Mouse (Mus musculus) midbrain, embryonic 16.5 days (tissue): ENCODE results near the gene Lrrtm4. TPM values are rescaled to one million over a fixed set of nuclear protein-coding genes. Genes with fewer than 3 reads are reported as not detected.
A peak's percentile ranks its signal among the peaks of the same experiment; 100 is the strongest.

Experiments
- ATAC-seq: fragments of 200-750 bp; cut with Nextera tagmentation; 2 replicates; pipeline ENCODE4 v1.8.0; 2017; ENCODE audit warnings: moderate TSS enrichment
- H3K27ac ChIP-seq: fragments of 300-500 bp; sonication (generic); 2 replicates; pipeline ENCODE4 v1.5.1; 2014; ENCODE audit warnings: mild to moderate bottlenecking, low read length, mixed read lengths
- H3K27me3 ChIP-seq: fragments of 300-500 bp; sonication (generic); 2 replicates; pipeline ENCODE4 v1.6.1; 2014; ENCODE audit warnings: low read depth, low read length, mixed read lengths; ENCODE audit not compliant: control insufficient read depth, insufficient read depth
- H3K36me3 ChIP-seq: fragments of 300-500 bp; sonication (generic); 2 replicates; pipeline ENCODE4 v1.6.1; 2014; ENCODE audit warnings: mild to moderate bottlenecking, low read length, moderate library complexity, mixed read lengths; ENCODE audit not compliant: control insufficient read depth, insufficient read depth
- H3K4me1 ChIP-seq: fragments of 300-500 bp; sonication (generic); 2 replicates; pipeline ENCODE4 v1.6.1; 2014; ENCODE audit warnings: mild to moderate bottlenecking, low read length, mixed read lengths; ENCODE audit not compliant: control insufficient read depth, insufficient read depth
- H3K4me2 ChIP-seq: fragments of 300-500 bp; sonication (generic); 2 replicates; pipeline ENCODE4 v1.6.1; 2014; ENCODE audit warnings: mild to moderate bottlenecking, low read length, mixed read lengths
- H3K4me3 ChIP-seq: fragments of 300-500 bp; sonication (generic); 2 replicates; pipeline ENCODE4 v1.5.1; 2014; ENCODE audit warnings: low read depth, mild to moderate bottlenecking, low read length, moderate library complexity, mixed read lengths
- H3K9ac ChIP-seq: fragments of 300-500 bp; sonication (generic); 2 replicates; pipeline ENCODE4 v1.6.1; 2014; ENCODE audit warnings: low read depth, low read length, mixed read lengths
- H3K9me3 ChIP-seq: fragments of 300-500 bp; sonication (generic); replicated peaks from 2 replicates; pipeline ENCODE4 v1.6.1; 2014; ENCODE audit warnings: mild to moderate bottlenecking, low read length, mixed read lengths; ENCODE audit not compliant: control insufficient read depth, poor library complexity, severe bottlenecking
- WGBS: fragments of 180-500 bp; shearing (Covaris S2); extraction: QIAGEN DNeasy Blood & Tissue Kit; methylation state at CpG from one replicate; pipeline ENCODE4 v1.1.7; 2014; 5-methylcytosine and 5-hydroxymethylcytosine counted together
- polyA plus RNA-seq: library from polyadenylated mRNA; unstranded; fragments of >200 nt; fragmentation: Nextera tagmentation; extraction: Ambion mirVana; gene quantifications from 2 replicates; pipeline ENCODE4 v1.2.1, GENCODE M21; 2015

Gene Lrrtm4
- polyA plus RNA-seq, result 21.7 and 21.9 TPM in 2 replicates

DNA sequence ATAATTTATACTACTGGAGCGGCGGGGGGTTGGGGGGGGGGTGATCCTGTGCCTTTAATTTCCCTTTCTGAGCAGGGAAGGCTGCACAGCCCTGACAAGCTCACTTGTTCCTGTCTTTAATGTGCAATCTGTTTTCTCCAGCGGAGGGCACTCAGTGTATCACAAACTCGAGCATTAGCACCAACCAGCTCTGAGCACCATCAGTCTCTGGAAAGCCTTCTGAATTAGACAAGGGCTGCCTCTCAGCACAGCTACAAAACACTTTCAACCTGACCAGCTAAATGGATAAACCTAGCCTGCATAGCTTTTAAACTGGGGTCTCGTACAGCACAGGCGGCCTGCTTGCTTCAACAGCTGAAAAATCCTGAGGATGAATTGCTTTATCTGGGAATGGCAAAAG lies at the start of gene Lrrtm4:
Gene Lrrtm4, plus strand, starts transcription at position 113 of the 400 bp plus-strand sequence.
- Histone ChIP-seq H3K9me3 (no peaks in the 10 kb centered on the region; the same call in 1 of the 2 replicates), H3K4me1 (peaks cover 3% of the 10 kb centered on the region; the same call in 1 of the 2 replicates), H3K9ac (peak within 1 kb of the TSS; percentile 54), H3K4me3 (peak within 1 kb of the TSS; percentile 46), H3K4me2 (peak within 1 kb of the TSS; percentile 53), H3K36me3 (peaks cover 7% of the 10 kb centered on the region; the same call in 1 of the 2 replicates), H3K27me3 (no peaks in the 10 kb centered on the region), H3K27ac (peak within 1 kb of the TSS; percentile 81)
- 4% methylated on average over 6 of the region's 6 CpGs for WGBS
- ATAC-seq, result peak; percentile 96

DNA sequence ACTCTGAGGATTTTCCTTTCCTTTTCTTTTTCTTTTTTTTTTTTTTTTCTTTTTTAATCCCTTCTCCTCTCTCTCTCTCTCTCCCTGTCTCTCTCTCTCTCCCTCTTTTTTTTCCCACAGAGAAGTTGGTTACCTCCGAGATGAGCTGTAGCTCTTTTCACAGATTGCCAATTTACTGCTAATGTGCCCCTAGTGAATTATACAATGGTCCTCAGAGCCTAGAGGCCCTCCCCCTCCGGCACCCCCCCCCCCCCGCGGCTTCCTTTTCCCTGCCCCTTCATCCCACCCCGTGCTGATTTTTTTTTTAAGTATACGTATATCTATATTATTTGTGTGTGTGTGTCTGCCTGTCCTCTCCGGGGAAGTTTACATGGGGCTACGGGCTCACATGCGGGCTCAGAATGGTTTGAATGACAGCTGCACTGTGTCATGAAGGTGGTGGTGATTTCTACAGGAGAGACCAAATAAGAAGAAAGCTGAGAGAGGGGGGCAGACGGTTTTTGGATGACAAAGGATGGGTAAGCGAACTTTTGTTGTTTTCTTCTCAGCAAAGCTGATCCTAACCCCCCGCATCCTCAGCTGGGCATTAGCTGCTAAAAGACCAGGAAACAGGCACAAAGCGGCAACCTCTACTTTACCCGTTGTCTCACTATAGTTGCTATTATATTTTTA lies 648 bp downstream of the Lrrtm4 start:
- peak overlapping the region; percentile 46 for H3K4me3 ChIP-seq
- H3K27me3 ChIP-seq, result no peaks in the 10 kb centered on the region
- H3K36me3 ChIP-seq, result peaks cover 7% of the 10 kb centered on the region; the same call in 1 of the 2 replicates
- no peaks in the 10 kb centered on the region; the same call in 1 of the 2 replicates for H3K9me3 ChIP-seq
- ATAC-seq, result peak; percentile 76
- H3K9ac ChIP-seq, result peak overlapping the region; percentile 54
- H3K4me1 ChIP-seq, result peaks cover 6% of the 10 kb centered on the region
- peak overlapping the region; percentile 53 for H3K4me2 ChIP-seq
- 1% methylated on average over 14 of the region's 14 CpGs for WGBS
- H3K27ac ChIP-seq, result peak overlapping the region; percentile 81

DNA sequence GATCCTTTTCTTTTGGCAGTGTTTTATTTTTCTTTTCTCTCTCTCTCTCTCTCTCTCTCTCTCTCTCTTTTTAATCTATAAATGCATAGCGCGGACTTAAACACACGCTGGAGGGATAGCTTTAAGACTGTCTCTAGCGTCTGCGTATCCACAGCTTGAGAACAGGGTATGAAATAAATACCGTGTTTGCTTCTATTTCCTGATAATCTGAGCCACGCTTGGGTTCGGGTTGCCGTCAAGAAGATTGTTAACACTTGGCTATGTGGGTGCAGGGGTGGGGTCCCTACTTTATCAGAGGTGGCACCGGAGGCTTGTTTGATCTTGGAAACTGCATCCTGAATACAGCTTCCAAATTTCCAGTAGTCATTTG lies 1.2 kb downstream of the Lrrtm4 start:
- peak overlapping the region; percentile 81 for H3K27ac ChIP-seq
- H3K4me2 ChIP-seq, result peak overlapping the region; percentile 53
- WGBS, result 1% methylated on average over 10 of the region's 10 CpGs
- peaks cover 7% of the 10 kb centered on the region; the same call in 1 of the 2 replicates for H3K36me3 ChIP-seq
- peak overlapping the region; percentile 46 for H3K4me3 ChIP-seq
- H3K4me1 ChIP-seq, result peaks cover 6% of the 10 kb centered on the region
- peak overlapping the region; percentile 54 for H3K9ac ChIP-seq
- no peaks in the 10 kb centered on the region; the same call in 1 of the 2 replicates for H3K9me3 ChIP-seq
- peak; percentile 29; the same call in 1 of the 2 replicates for ATAC-seq
- no peaks in the 10 kb centered on the region for H3K27me3 ChIP-seq

DNA sequence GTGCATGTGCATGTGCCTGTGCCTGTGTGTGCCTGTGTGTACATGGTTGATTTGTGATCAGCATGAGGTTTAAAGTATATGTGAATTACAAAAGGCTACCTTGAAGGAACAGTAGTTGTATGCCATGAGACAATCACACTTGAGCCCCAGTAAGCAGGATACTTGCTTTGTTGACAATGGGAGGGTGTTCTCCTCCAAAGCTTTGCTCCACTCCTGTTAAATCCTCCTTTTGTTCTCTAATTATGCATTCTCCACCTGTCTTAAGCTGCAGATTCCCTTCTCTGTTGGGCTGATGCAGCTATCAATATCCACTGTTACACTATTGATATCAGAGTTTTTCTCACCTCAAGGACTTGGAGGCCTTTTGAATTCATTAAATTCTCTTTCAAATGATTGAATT lies 38.2 kb downstream of the Lrrtm4 start:
- no peak overlapping the region for H3K4me3 ChIP-seq

DNA sequence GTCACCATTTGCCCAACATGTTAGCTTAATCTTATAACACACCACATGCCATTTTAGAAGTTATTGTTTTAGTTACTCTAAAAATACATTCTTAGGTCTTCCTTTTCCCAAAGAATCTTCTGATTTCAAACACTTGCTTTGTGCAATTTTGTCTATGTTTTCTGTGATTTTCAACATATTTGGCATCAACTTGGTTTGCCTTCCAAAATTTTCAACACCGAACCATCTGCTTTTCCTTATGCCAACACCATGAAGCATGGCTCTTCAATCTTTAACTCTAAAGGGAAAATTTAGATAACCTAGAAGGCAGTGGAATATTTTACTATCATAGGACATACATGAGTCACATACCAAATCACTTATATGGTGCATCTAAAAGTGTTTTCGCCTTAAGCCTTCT lies 59.3 kb downstream of the Lrrtm4 start:
- Histone ChIP-seq H3K36me3 (no peaks in the 10 kb centered on the region), H3K27ac (no peak overlapping the region), H3K4me2 (no peak overlapping the region), H3K9me3 (no peaks in the 10 kb centered on the region), H3K9ac (no peak overlapping the region), H3K27me3 (no peaks in the 10 kb centered on the region), H3K4me3 (no peak overlapping the region), H3K4me1 (no peaks in the 10 kb centered on the region)
- 93% methylated on average over 2 of the region's 2 CpGs for WGBS
- ATAC-seq, result no peak

More for the DNA sequence above, 38.2 kb downstream of the Lrrtm4 start:
- ATAC-seq, result no peak
- H3K9me3 ChIP-seq, result no peaks in the 10 kb centered on the region
- H3K9ac ChIP-seq, result no peak overlapping the region
- no peaks in the 10 kb centered on the region for H3K4me1 ChIP-seq
- no peaks in the 10 kb centered on the region for H3K27me3 ChIP-seq
- H3K4me2 ChIP-seq, result no peak overlapping the region
- H3K36me3 ChIP-seq, result no peaks in the 10 kb centered on the region
- H3K27ac ChIP-seq, result no peak overlapping the region

DNA sequence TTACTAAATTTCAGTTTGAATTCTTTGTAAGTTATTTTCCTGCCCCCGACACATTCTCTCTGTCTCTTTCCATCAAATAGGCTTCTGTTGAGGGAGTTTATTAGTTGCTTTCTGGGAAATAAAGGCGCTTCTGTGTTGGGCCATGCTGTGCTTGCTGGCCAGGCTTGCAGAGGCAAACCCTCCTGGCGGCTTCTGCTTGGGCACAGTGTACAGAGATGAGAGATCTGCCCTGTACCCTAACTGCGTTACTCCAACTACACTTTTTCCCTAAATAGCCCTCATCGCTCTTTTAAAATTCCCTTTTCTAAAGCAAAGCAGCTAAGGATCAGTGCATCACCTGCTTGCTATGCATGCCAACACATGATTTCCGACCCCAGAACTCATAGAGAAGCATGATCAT lies 60.6 kb downstream of the Lrrtm4 start:
- H3K9ac ChIP-seq, result no peak overlapping the region
- H3K4me3 ChIP-seq, result no peak overlapping the region
- no peak for ATAC-seq
- 82% methylated on average over 6 of the region's 6 CpGs for WGBS
- no peak overlapping the region for H3K4me2 ChIP-seq
- H3K36me3 ChIP-seq, result no peaks in the 10 kb centered on the region
- no peaks in the 10 kb centered on the region for H3K27me3 ChIP-seq
- H3K27ac ChIP-seq, result no peak overlapping the region
- no peaks in the 10 kb centered on the region for H3K9me3 ChIP-seq
- no peaks in the 10 kb centered on the region; the same call in 1 of the 2 replicates for H3K4me1 ChIP-seq

DNA sequence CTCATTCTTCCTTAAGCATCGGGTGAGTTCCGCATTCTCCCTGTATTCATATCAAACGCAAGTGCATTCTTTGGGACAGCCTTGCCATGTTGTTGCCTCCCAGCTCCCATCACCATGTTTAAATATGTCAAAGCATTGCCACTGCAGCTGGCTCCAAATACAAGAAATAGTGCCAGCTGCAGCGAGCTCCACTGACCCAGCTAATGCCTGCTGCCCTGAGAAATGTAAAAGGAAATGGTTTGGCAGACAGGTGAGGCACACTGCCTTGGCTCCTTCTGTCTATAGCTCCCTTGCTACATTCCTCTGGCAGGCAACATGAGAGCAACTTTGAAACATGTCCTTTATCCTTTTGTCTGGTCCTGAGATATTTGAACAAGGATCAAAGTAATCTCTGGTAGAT lies 76.2 kb downstream of the Lrrtm4 start:
- H3K27me3 ChIP-seq, result no peaks in the 10 kb centered on the region
- no peak overlapping the region for H3K27ac ChIP-seq
- H3K4me1 ChIP-seq, result no peaks in the 10 kb centered on the region
- WGBS, result 90% methylated on average over 4 of the region's 4 CpGs
- H3K9me3 ChIP-seq, result no peaks in the 10 kb centered on the region
- H3K36me3 ChIP-seq, result no peaks in the 10 kb centered on the region
- H3K4me3 ChIP-seq, result no peak overlapping the region
- H3K9ac ChIP-seq, result no peak overlapping the region
- no peak overlapping the region for H3K4me2 ChIP-seq
- ATAC-seq, result no peak

DNA sequence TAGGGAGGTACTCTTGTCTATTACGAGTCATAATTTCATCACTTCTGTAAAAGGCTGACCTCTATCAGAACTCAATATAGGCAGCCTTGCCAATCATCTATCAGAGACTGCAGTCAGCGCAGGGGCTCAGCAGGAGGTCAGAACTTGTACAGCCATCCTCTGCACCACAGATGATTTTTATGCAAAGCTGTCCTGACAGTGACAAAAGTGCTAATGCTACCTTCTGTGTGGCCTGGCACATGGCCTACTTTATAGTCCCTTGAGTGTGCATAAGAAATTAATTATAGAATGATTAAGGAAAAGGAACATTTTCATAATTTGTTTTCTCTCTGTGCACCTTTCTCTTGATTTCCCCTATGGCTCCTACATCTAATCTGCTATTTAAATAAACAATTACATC lies 86.7 kb downstream of the Lrrtm4 start:
- no peak overlapping the region for H3K27ac ChIP-seq
- H3K36me3 ChIP-seq, result no peaks in the 10 kb centered on the region
- no peak overlapping the region for H3K4me3 ChIP-seq
- no peaks in the 10 kb centered on the region for H3K27me3 ChIP-seq
- no peaks in the 10 kb centered on the region for H3K9me3 ChIP-seq
- 43% methylated on average over 2 of the region's 2 CpGs for WGBS
- no peaks in the 10 kb centered on the region; the same call in 1 of the 2 replicates for H3K4me1 ChIP-seq
- ATAC-seq, result no peak
- H3K4me2 ChIP-seq, result no peak overlapping the region
- no peak overlapping the region for H3K9ac ChIP-seq

DNA sequence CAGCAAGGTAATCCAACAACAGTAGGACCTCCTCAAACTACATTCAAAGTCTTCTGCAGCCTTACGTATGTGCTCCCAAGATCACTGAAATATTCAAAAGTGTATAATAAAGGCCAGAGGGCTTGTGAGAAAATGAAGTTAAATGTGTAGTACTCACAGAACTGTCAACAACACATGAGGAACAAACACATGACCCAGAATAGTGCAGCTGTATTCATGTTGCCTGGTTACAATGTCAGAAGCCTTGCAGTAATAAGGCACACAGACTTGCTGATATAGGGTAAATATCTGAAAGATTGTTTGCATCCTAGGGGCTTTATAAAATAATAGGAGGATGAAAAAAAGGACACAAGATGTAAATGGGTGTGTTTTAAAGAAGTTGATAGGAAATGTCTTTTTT lies 87.2 kb downstream of the Lrrtm4 start:
- no peak overlapping the region for H3K27ac ChIP-seq
- H3K36me3 ChIP-seq, result no peaks in the 10 kb centered on the region
- H3K9ac ChIP-seq, result no peak overlapping the region
- no peak overlapping the region for H3K4me2 ChIP-seq
- 59% methylated on average over 1 of the region's 1 CpGs for WGBS
- no peaks in the 10 kb centered on the region; the same call in 1 of the 2 replicates for H3K4me1 ChIP-seq
- H3K27me3 ChIP-seq, result no peaks in the 10 kb centered on the region
- no peak for ATAC-seq
- no peak overlapping the region for H3K4me3 ChIP-seq
- H3K9me3 ChIP-seq, result no peaks in the 10 kb centered on the region
